Mouse (Mus musculus) heart, adult 18-20 months (tissue): ENCODE measurements around the gene Oxct1. TPM values are rescaled to one million over a fixed set of nuclear protein-coding genes. Genes with fewer than 3 reads are reported as not detected.

Source experiments
- DNase-seq, 2 experiments: peaks; one replicate each; pipeline ENCODE4 v3.0.0; 2021 to 2022; ENCODE audit warnings: mixed read lengths in 1 of 2
- long read RNA-seq, 2 experiments: library from polyadenylated mRNA; stranded (forward); transcript quantifications; one replicate each; pipeline ENCODE4 v2.0.0; 2021
- total RNA-seq, 2 experiments: library from RNA; stranded (reverse); gene quantifications; 2 replicates each; pipeline ENCODE4 v1.2.3; 2021

Oxct1 gene
- total RNA-seq = 1,000 to 10,000 TPM; 1,232 to 1,451 TPM
- long read RNA-seq, experiment 1, transcript Oxct1-201 (17 exons, 3,527 nt) = major isoform, 822 of 970 reads
- long read RNA-seq, experiment 1, partial matches to known transcripts = 121 of 970 reads
- long read RNA-seq, experiment 1, other reads (novel, unspliced or antisense) = 27 of 970 reads
- long read RNA-seq, experiment 2, transcript Oxct1-201 (17 exons, 3,527 nt) = major isoform, 437 of 566 reads
- long read RNA-seq, experiment 2, partial matches to known transcripts = 63 of 566 reads
- long read RNA-seq, experiment 2, other reads (novel, unspliced or antisense) = 62 of 566 reads

GRCm38 (mm10) chr15:4026231-4026773, at the start of gene Oxct1:
Gene Oxct1 (plus strand): TSS chr15:4026383.
- peak; percentile 89 to 95 for DNase-seq

GRCm38 (mm10) chr15:3978279-3978678, 47.9 kb upstream of the Oxct1 start:
- no peak for DNase-seq

GRCm38 (mm10) chr15:3979061-3979848, 46.9 kb upstream of the Oxct1 start, which contains the start of gene Fbxo4:
Gene Fbxo4 (minus strand): TSS chr15:3979573.
- peak; percentile 91 to 92 for DNase-seq

- no peak for DNase-seq
These were observed 46.3 kb upstream of the Oxct1 start for GRCm38 (mm10) chr15:3979871-3980270.

GRCm38 (mm10) chr15:3982732-3983131, 43.5 kb upstream of the Oxct1 start:
- no peak for DNase-seq

GRCm38 (mm10) chr15:3984876-3985275, 41.3 kb upstream of the Oxct1 start:
- no peak for DNase-seq

GRCm38 (mm10) chr15:3987981-3988380, 38.2 kb upstream of the Oxct1 start:
- DNase-seq = peak; percentile 13 to 50

GRCm38 (mm10) chr15:3994852-3995447, 31.2 kb upstream of the Oxct1 start:
- DNase-seq = no peak

GRCm38 (mm10) chr15:3995448-3996266, 30.5 kb upstream of the Oxct1 start, which contains the start of gene AW549877:
Gene AW549877 (minus strand): TSS chr15:3995744.
- peak; percentile 97 to 99 for DNase-seq

- no peak for DNase-seq
These were observed 29.7 kb upstream of the Oxct1 start for GRCm38 (mm10) chr15:3996267-3997010.

- DNase-seq = no peak
These were observed 27.0 kb upstream of the Oxct1 start for GRCm38 (mm10) chr15:3999144-3999543.

- no peak for DNase-seq
These were observed 25.6 kb upstream of the Oxct1 start for GRCm38 (mm10) chr15:4000536-4000935.

- DNase-seq = no peak
These were observed 12.3 kb upstream of the Oxct1 start for GRCm38 (mm10) chr15:4013873-4014272.

GRCm38 (mm10) chr15:4020711-4021110, 5.5 kb upstream of the Oxct1 start:
- DNase-seq = peak; percentile 35 to 47

GRCm38 (mm10) chr15:4023747-4024146, 2.4 kb upstream of the Oxct1 start:
- DNase-seq = no peak

- peak; percentile 18 to 46 for DNase-seq
These were observed 1.3 kb upstream of the Oxct1 start for GRCm38 (mm10) chr15:4024726-4025507.

GRCm38 (mm10) chr15:4025508-4025904, 677 bp upstream of the Oxct1 start:
- peak; percentile 63 to 66 for DNase-seq

GRCm38 (mm10) chr15:4026831-4027584, 825 bp downstream of the Oxct1 start:
- DNase-seq = peak; percentile 91 to 95
